ENCODE assay signal across 16 mouse cellular contexts in the genomic region with DNA sequence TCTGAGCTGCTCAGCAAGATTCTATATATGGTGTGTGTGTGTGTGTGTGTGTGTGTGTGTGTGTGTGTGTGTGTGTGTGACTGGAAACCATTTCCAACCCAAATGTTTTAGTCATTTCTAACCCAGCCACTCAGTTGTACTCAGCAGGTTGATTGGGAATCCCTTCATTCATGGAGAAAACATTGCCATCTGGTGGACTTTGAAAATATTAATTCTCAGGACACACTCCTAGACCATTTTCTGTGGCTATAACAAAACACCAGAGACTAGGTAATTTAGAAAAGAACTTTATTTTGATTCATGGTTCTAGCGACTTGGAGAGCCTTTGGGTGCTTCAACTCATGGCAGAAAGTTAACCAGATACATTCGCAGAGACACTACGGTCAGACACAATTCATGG.
DNase-seq lines count a peak whose midpoint lies in the region; ATAC-seq and TF ChIP-seq lines count a peak whose summit lies in the region.
"Had no signal": no experiment of that assay in that cellular context is flagged by ENCODE, and none has a peak within 500 bp of the region (broad histone marks: within the 10 kb centered on the region; RNA-seq: fewer than 3 reads in every experiment).

No protein-coding gene starts in this region.

- H3K4me1 ChIP-seq in hindbrain, postnatal 0 days (ENCODE audit: insufficient read depth, low read length) = no peaks in the 10 kb centered on the region
- H3K4me1 ChIP-seq in hindbrain, embryonic 13.5 days (replicated peaks) = no peaks in the 10 kb centered on the region
- no peaks in the 10 kb centered on the region for H3K4me1 ChIP-seq in lung, embryonic 14.5 days (ENCODE audit: insufficient read depth)
- H3K4me1 ChIP-seq in CH12.LX (ENCODE audit: control insufficient read depth in 1 of 2, insufficient read depth in 2 of 2) = peaks cover 0 to under 1% of the 10 kb centered on the region in 2 experiments; a peak in 2 of 4 replicates
- no peaks in the 10 kb centered on the region for H3K4me1 ChIP-seq in embryonic facial prominence, embryonic 14.5 days (ENCODE audit: control insufficient read depth, insufficient read depth, low read length)
- H3K4me1 ChIP-seq: forebrain, embryonic 13.5 days; heart, embryonic 10.5 days; neural tube, embryonic 13.5 days had no signal

- no peak for ATAC-seq in hindbrain, postnatal 0 days
- ATAC-seq in hindbrain, embryonic 13.5 days (ENCODE audit: low FRiP score) = no peak
- ATAC-seq in lung, embryonic 14.5 days (ENCODE audit: insufficient read depth) = no peak
- ATAC-seq in embryonic facial prominence, embryonic 14.5 days (ENCODE audit: low read depth) = no peak
- ATAC-seq: forebrain, embryonic 13.5 days; inflammation-experienced regulatory T-cells, adult 6 months had no signal

- dilution Hi-C loops in CH12.LX (cut with MboI; ENCODE audit: extremely low pct_ligation_motif_present, extremely low pct_unique_long_range_greater_than_20kb, low sequenced_read_pairs) = no loop called here

- H3K36me3 ChIP-seq in hindbrain, postnatal 0 days (ENCODE audit: insufficient read depth, low read length) = no peaks in the 10 kb centered on the region
- H3K36me3 ChIP-seq in hindbrain, embryonic 13.5 days = no peaks in the 10 kb centered on the region
- H3K36me3 ChIP-seq in lung, embryonic 14.5 days (ENCODE audit: insufficient read depth) = no peaks in the 10 kb centered on the region
- H3K36me3 ChIP-seq in CH12.LX (replicated peaks in 1 of 2; ENCODE audit: control insufficient read depth in 1 of 2, insufficient read depth in 1 of 2, low read length in 1 of 2) = no peaks in the 10 kb centered on the region
- no peaks in the 10 kb centered on the region for H3K36me3 ChIP-seq in embryonic facial prominence, embryonic 14.5 days (ENCODE audit: control insufficient read depth, insufficient read depth, low read length)
- H3K36me3 ChIP-seq: heart, embryonic 10.5 days; neural tube, embryonic 13.5 days had no signal

- H3K79me2 ChIP-seq in CH12.LX (replicated peaks; ENCODE audit: control insufficient read depth, extremely low read depth, insufficient read depth, poor library complexity, severe bottlenecking) = no peaks in the 10 kb centered on the region

- peak; percentile 24 for TF ChIP-seq RAD21 in CH12.LX (IDR thresholded peaks at IDR 0.05; ENCODE audit: low read depth, low read length)

- H3K27ac ChIP-seq in hindbrain, postnatal 0 days = no peak overlapping the region
- no peak overlapping the region for H3K27ac ChIP-seq in hindbrain, embryonic 13.5 days
- no peak overlapping the region for H3K27ac ChIP-seq in lung, embryonic 14.5 days (ENCODE audit: low read depth)
- H3K27ac ChIP-seq in CH12.LX (ENCODE audit: insufficient read depth, low read depth) = no peak overlapping the region
- no peak overlapping the region for H3K27ac ChIP-seq in embryonic facial prominence, embryonic 14.5 days (replicated peaks; ENCODE audit: low read depth, low read length)
- H3K27ac ChIP-seq: forebrain, embryonic 13.5 days; heart, embryonic 10.5 days; neural tube, embryonic 13.5 days had no signal

- no peak for TF ChIP-seq EP300 in CH12.LX (IDR thresholded peaks at IDR 0.05; ENCODE audit: low read length)

- peak; percentile 40 for DNase-seq in hindbrain, postnatal 0 days (ENCODE audit: low spot score)
- peak; percentile 33 for DNase-seq in lung, embryonic 14.5 days
- no peak for DNase-seq in lung, postnatal 36 days
- no peak for DNase-seq in CH12.LX (ENCODE audit: extremely low read depth)
- DNase-seq in embryonic facial prominence, embryonic 14.5 days (ENCODE audit: low spot score) = peak; percentile 8
- DNase-seq in spleen, adult 18-20 months = no peak
- DNase-seq: adrenal gland, postnatal 25 days; cerebellum, adult 18-20 months; cerebellum, postnatal 36 days; lung, adult 18-20 months; lung, postnatal 4 days had no signal

- no peak overlapping the region for H3K4me2 ChIP-seq in hindbrain, postnatal 0 days (ENCODE audit: low read depth, low read length)
- H3K4me2 ChIP-seq in hindbrain, embryonic 13.5 days = no peak overlapping the region
- H3K4me2 ChIP-seq in lung, embryonic 14.5 days = no peak overlapping the region
- H3K4me2 ChIP-seq in CH12.LX (ENCODE audit: insufficient read depth, low read depth, poor library complexity, severe bottlenecking) = no peak overlapping the region
- H3K4me2 ChIP-seq in embryonic facial prominence, embryonic 14.5 days (ENCODE audit: low read depth, low read length) = no peak overlapping the region
- H3K4me2 ChIP-seq: forebrain, embryonic 13.5 days; neural tube, embryonic 13.5 days had no signal

- no peak overlapping the region for H3K4me3 ChIP-seq in hindbrain, postnatal 0 days (ENCODE audit: low read length)
- no peak overlapping the region for H3K4me3 ChIP-seq in hindbrain, embryonic 13.5 days
- H3K4me3 ChIP-seq in lung, embryonic 14.5 days (ENCODE audit: low read depth, low read length) = no peak overlapping the region
- no peak overlapping the region for H3K4me3 ChIP-seq in CH12.LX (replicated peaks in 1 of 3; ENCODE audit: low read depth in 2 of 3, low read length in 2 of 3, poor library complexity in 1 of 3)
- H3K4me3 ChIP-seq in embryonic facial prominence, embryonic 14.5 days (ENCODE audit: low read depth, low read length) = no peak overlapping the region
- H3K4me3 ChIP-seq: forebrain, embryonic 13.5 days; heart, embryonic 10.5 days; neural tube, embryonic 13.5 days had no signal

- 82% methylated on average over 3 of the region's 3 CpGs for WGBS in hindbrain, postnatal 0 days
- WGBS in hindbrain, embryonic 13.5 days = 84% methylated on average over 3 of the region's 3 CpGs
- 88% methylated on average over 3 of the region's 3 CpGs for WGBS in lung, embryonic 14.5 days
- WGBS in embryonic facial prominence, embryonic 14.5 days = 87% methylated on average over 3 of the region's 3 CpGs

- H3K9me3 ChIP-seq in hindbrain, postnatal 0 days (ENCODE audit: low read length) = no peaks in the 10 kb centered on the region
- no peaks in the 10 kb centered on the region for H3K9me3 ChIP-seq in hindbrain, embryonic 13.5 days
- H3K9me3 ChIP-seq in lung, embryonic 14.5 days (ENCODE audit: low read depth, low read length) = no peaks in the 10 kb centered on the region
- H3K9me3 ChIP-seq in CH12.LX (replicated peaks; ENCODE audit: low read length) = no peaks in the 10 kb centered on the region
- no peaks in the 10 kb centered on the region for H3K9me3 ChIP-seq in embryonic facial prominence, embryonic 14.5 days (ENCODE audit: control insufficient read depth, low read length)
- H3K9me3 ChIP-seq: forebrain, embryonic 13.5 days; heart, embryonic 10.5 days; neural tube, embryonic 13.5 days had no signal

- no peaks in the 10 kb centered on the region for H3K27me3 ChIP-seq in hindbrain, postnatal 0 days (ENCODE audit: insufficient read depth, low read length)
- H3K27me3 ChIP-seq in hindbrain, embryonic 13.5 days = 0 out of 2 replicates have a peak, but pooled peaks cover 2% of the 10 kb centered on the region
- no peaks in the 10 kb centered on the region for H3K27me3 ChIP-seq in lung, embryonic 14.5 days (ENCODE audit: insufficient read depth, low read length)
- peaks cover 46% of the 10 kb centered on the region for H3K27me3 ChIP-seq in CH12.LX (replicated peaks)
- H3K27me3 ChIP-seq in embryonic facial prominence, embryonic 14.5 days (replicated peaks; ENCODE audit: control insufficient read depth, insufficient read depth, low read length) = no peaks in the 10 kb centered on the region
- H3K27me3 ChIP-seq: forebrain, embryonic 13.5 days; neural tube, embryonic 13.5 days had no signal

- in situ Hi-C loops in CH12.LX (cut with MboI; ENCODE audit: low pct_ligation_motif_present, low pct_unique_long_range_greater_than_20kb, low sequenced_read_pairs) = loop anchor here (25.0 kb wide), 1 partner anchor 479 kb away; no protein-coding TSS in a partner anchor

- no peak for TF ChIP-seq POLR2A in CH12.LX (IDR thresholded peaks at IDR 0.05; ENCODE audit: low read depth, low read length)

- H3K9ac ChIP-seq in hindbrain, postnatal 0 days (replicated peaks; ENCODE audit: low read length) = no peak overlapping the region
- no peak overlapping the region for H3K9ac ChIP-seq in hindbrain, embryonic 13.5 days
- no peak overlapping the region for H3K9ac ChIP-seq in lung, embryonic 14.5 days
- H3K9ac ChIP-seq in CH12.LX (ENCODE audit: insufficient read depth, low read depth) = no peak overlapping the region
- H3K9ac ChIP-seq in embryonic facial prominence, embryonic 14.5 days (ENCODE audit: low read depth, low read length) = no peak overlapping the region
- H3K9ac ChIP-seq: forebrain, embryonic 13.5 days; neural tube, embryonic 13.5 days had no signal

- peak; percentile 39 for TF ChIP-seq CTCF in hindbrain, postnatal 0 days (IDR thresholded peaks at IDR 0.05; ENCODE audit: low read depth)
- no peak for TF ChIP-seq CTCF in lung, embryonic 14.5 days (IDR thresholded peaks at IDR 0.05; ENCODE audit: low read depth)
- TF ChIP-seq CTCF in CH12.LX (conservative IDR thresholded peaks at IDR 0.05 in 1 of 2, IDR thresholded peaks at IDR 0.05 in 1 of 2; ENCODE audit: low read depth in 2 of 2, low read length in 2 of 2) = peak in 1 of 2 experiments; percentile 32; a peak in 2 of 4 replicates

TF ChIP-seq in CH12.LX, 34 proteins besides CTCF, POLR2A, EP300 and RAD21:
- TF ChIP-seq MEF2A (IDR thresholded peaks at IDR 0.05; ENCODE audit: borderline replicate concordance, low read depth, low read length) (no peak), CHD2 (IDR thresholded peaks at IDR 0.05; ENCODE audit: low read length) (no peak), MAX (IDR thresholded peaks at IDR 0.05; ENCODE audit: low read length) (no peak), BHLHE40 (IDR thresholded peaks at IDR 0.05; ENCODE audit: low read depth, low read length) (no peak), IRF4 (IDR thresholded peaks at IDR 0.05; ENCODE audit: low read depth, low read length) (no peak), JUND (conservative IDR thresholded peaks at IDR 0.05; ENCODE audit: low read depth, low read length) (no peak), KAT2A (IDR thresholded peaks at IDR 0.05; ENCODE audit: insufficient replicate concordance, low read length) (no peak), ELF1 (IDR thresholded peaks at IDR 0.05; ENCODE audit: low read depth, low read length) (no peak), ZKSCAN1 (IDR thresholded peaks at IDR 0.05; ENCODE audit: borderline replicate concordance, low read depth, low read length) (no peak), ZC3H11A (IDR thresholded peaks at IDR 0.05; ENCODE audit: low read depth, low read length) (no peak), SMC3 (IDR thresholded peaks at IDR 0.05; ENCODE audit: low read depth, low read length) (no peak), NRF1 (IDR thresholded peaks at IDR 0.05; ENCODE audit: low read depth, low read length) (no peak), CHD1 (IDR thresholded peaks at IDR 0.05; ENCODE audit: low read depth, low read length) (no peak)

Comparison
In these comparisons a context has a peak if more than half of its experiments do, and no peak if none do; other contexts are left out.
1. DNase-seq: peak in hindbrain, postnatal 0 days (single experiment), lung, embryonic 14.5 days (single experiment) and embryonic facial prominence, embryonic 14.5 days (single experiment); none in lung, postnatal 36 days (single experiment), CH12.LX (single experiment) and spleen, adult 18-20 months (0 of 2).